Mouse (Mus musculus) midbrain, embryonic 12.5 days (tissue): ENCODE measurements around the gene Snapin. TPM values are rescaled to one million over a fixed set of nuclear protein-coding genes. Genes with fewer than 3 reads are reported as not detected.

Source experiments
- ATAC-seq: fragments of 200-750 bp; cut with Nextera tagmentation; 2 replicates; pipeline ENCODE4 v1.8.0; 2017; ENCODE audit warnings: low read depth, moderate TSS enrichment, moderate library complexity; ENCODE audit not compliant: low FRiP score
- H3K27ac ChIP-seq: fragments of 300-500 bp; sonication (generic); replicated peaks from 2 replicates; pipeline ENCODE4 v1.5.1; 2016; ENCODE audit warnings: mild to moderate bottlenecking
- H3K27me3 ChIP-seq: fragments of 300-500 bp; sonication (generic); 2 replicates; pipeline ENCODE4 v1.6.1; 2016; ENCODE audit warnings: mild to moderate bottlenecking
- H3K36me3 ChIP-seq: fragments of 300-500 bp; sonication (generic); 2 replicates; pipeline ENCODE4 v1.6.1; 2016
- H3K4me1 ChIP-seq: fragments of 300-500 bp; sonication (generic); 2 replicates; pipeline ENCODE4 v1.6.1; 2016
- H3K4me2 ChIP-seq: fragments of 300-500 bp; sonication (generic); replicated peaks from 2 replicates; pipeline ENCODE4 v1.6.1; 2016; ENCODE audit warnings: mild to moderate bottlenecking, moderate library complexity
- H3K4me3 ChIP-seq: fragments of 300-500 bp; sonication (generic); 2 replicates; pipeline ENCODE4 v1.5.1; 2016; ENCODE audit warnings: mild to moderate bottlenecking
- H3K9ac ChIP-seq: fragments of 300-500 bp; sonication (generic); replicated peaks from 2 replicates; pipeline ENCODE4 v1.6.1; 2016; ENCODE audit warnings: mild to moderate bottlenecking, moderate library complexity
- H3K9me3 ChIP-seq: fragments of 300-500 bp; sonication (generic); 2 replicates; pipeline ENCODE4 v1.6.1; 2016; ENCODE audit warnings: mild to moderate bottlenecking
- WGBS: fragments of 180-500 bp; shearing (Covaris S2); methylation state at CpG from one replicate; pipeline ENCODE4 v1.1.7; 2016; 5-methylcytosine and 5-hydroxymethylcytosine counted together
- polyA plus RNA-seq: library from polyadenylated mRNA; unstranded; fragments of >200 nt; fragmentation: Nextera tagmentation; extraction: Ambion mirVana; gene quantifications from 2 replicates; pipeline ENCODE4 v1.2.1, GENCODE M21; 2016

The Snapin gene
- polyA plus RNA-seq, result 78.4 and 79.8 TPM in 2 replicates

- Histone ChIP-seq H3K4me3 (peak within 1 kb of the TSS; percentile 83), H3K9me3 (no peaks in the 10 kb centered on the region), H3K9ac (peak within 1 kb of the TSS; percentile 77), H3K36me3 (peaks cover 44% of the 10 kb centered on the region), H3K27me3 (no peaks in the 10 kb centered on the region), H3K27ac (peak within 1 kb of the TSS; percentile 67), H3K4me1 (peaks cover 4% of the 10 kb centered on the region), H3K4me2 (peak within 1 kb of the TSS; percentile 59)
- WGBS, result under 1% methylated on average over 37 of the region's 37 CpGs
- peak; percentile 98 for ATAC-seq
Observed at GRCm38 (mm10) chr3:90490696-90491256, at the start of gene Snapin. Gene Snapin, minus strand, starts transcription at chr3:90491033.

- Histone ChIP-seq H3K27me3 (peaks cover 5% of the 10 kb centered on the region; the same call in 1 of the 2 replicates), H3K36me3 (no peaks in the 10 kb centered on the region), H3K4me3 (no peak overlapping the region), H3K4me1 (peaks cover 11% of the 10 kb centered on the region), H3K27ac (no peak overlapping the region), H3K9me3 (no peaks in the 10 kb centered on the region), H3K9ac (no peak overlapping the region), H3K4me2 (no peak overlapping the region)
- no peak for ATAC-seq
- WGBS, result 84% methylated on average over 5 of the region's 5 CpGs
Observed at GRCm38 (mm10) chr3:90537905-90538296, 47.1 kb upstream of the Snapin start.

GRCm38 (mm10) chr3:90537141-90537904 lies 46.5 kb upstream of the Snapin start, which contains the start of gene S100a16:
Gene S100a16, plus strand, starts transcription at chr3:90537254.
- Histone ChIP-seq H3K4me1 (peaks cover 11% of the 10 kb centered on the region), H3K27me3 (peaks cover 5% of the 10 kb centered on the region; the same call in 1 of the 2 replicates), H3K36me3 (no peaks in the 10 kb centered on the region), H3K9ac (no peak within 1 kb of the TSS), H3K4me3 (no peak within 1 kb of the TSS), H3K4me2 (no peak within 1 kb of the TSS), H3K9me3 (no peaks in the 10 kb centered on the region), H3K27ac (no peak within 1 kb of the TSS)
- WGBS, result 51% methylated on average over 10 of the region's 10 CpGs
- ATAC-seq, result no peak

DNA sequence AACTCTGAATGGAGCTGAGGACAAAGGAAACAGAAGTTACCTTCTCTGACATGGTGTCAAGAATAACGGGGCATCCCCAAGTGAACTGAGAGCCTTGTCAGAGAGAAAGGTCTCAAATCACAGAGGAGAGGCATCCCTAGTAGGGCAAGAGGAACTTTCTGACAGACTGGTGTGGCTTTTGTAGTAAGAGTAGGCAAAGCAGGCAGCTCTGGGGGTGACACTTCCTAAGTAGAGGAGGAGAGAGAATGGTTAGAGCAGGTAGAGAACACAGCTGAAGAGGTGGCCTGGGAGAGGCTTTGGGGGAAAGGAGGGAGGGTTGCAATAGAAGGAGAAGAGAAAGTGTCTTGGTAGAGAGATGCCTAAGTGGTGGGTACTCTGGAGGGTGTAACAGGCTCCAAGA lies 44.6 kb upstream of the Snapin start:
- Histone ChIP-seq H3K36me3 (no peaks in the 10 kb centered on the region), H3K9me3 (no peaks in the 10 kb centered on the region), H3K27ac (no peak overlapping the region), H3K9ac (no peak overlapping the region), H3K4me1 (0 out of 2 replicates have a peak, but pooled peaks cover under 1% of the 10 kb centered on the region), H3K4me3 (no peak overlapping the region), H3K27me3 (peaks cover 5% of the 10 kb centered on the region; the same call in 1 of the 2 replicates), H3K4me2 (no peak overlapping the region)
- ATAC-seq, result no peak
- WGBS, result 65% methylated on average over 1 of the region's 1 CpGs

DNA sequence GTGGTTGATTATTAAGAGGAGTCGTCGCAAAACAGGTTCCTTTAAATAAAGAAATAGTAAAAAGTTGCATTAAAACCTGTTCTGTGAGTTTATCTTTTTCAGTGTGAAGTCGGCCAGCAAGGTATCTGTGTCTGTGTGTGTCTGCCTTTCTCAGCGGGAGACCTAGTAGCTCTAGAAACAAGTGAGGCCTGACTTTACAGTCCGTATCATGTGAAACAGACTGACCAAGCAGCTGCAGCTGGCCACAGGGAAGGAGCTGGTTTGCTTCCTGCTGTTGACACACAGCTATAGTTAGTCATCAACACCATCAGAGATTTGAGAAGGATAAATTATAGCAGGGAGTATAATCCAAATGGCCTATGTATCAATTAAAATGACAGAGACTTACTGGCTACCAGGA lies 40.9 kb upstream of the Snapin start:
- Histone ChIP-seq H3K4me2 (no peak overlapping the region), H3K9me3 (no peaks in the 10 kb centered on the region), H3K9ac (no peak overlapping the region), H3K27ac (no peak overlapping the region), H3K4me3 (no peak overlapping the region), H3K36me3 (no peaks in the 10 kb centered on the region), H3K27me3 (peaks cover 5% of the 10 kb centered on the region; the same call in 1 of the 2 replicates), H3K4me1 (no peaks in the 10 kb centered on the region)
- ATAC-seq, result no peak
- WGBS, result 76% methylated on average over 5 of the region's 5 CpGs

DNA sequence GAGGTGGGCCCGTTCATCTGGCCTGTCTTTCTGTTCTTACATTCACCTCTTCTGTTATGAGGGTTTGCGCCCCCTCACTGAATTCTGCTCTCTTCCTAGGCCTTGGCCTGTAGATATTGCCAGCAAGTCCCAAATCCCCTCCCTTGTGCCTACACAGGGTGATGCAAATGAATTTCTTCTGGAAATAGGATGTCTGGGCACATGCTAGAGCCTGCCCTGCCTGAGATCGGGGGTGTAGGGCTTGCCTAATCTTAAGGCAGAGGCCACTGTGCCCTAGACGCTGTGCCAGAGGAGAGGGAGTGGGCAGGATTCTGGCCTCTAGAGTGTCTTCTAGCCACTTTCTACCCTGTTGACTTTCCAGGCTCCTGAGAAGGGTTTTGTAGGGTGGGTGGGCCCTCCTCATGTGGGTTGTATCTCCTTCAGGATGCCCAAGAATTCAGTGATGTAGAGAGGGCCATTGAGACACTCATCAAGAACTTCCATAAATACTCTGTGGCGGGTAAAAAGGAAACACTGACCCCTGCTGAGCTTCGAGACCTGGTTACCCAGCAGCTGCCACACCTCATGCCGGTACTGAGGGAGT lies 36.5 kb upstream of the Snapin start:
- 88% methylated on average over 7 of the region's 7 CpGs for WGBS
- H3K9me3 ChIP-seq, result no peaks in the 10 kb centered on the region

DNA sequence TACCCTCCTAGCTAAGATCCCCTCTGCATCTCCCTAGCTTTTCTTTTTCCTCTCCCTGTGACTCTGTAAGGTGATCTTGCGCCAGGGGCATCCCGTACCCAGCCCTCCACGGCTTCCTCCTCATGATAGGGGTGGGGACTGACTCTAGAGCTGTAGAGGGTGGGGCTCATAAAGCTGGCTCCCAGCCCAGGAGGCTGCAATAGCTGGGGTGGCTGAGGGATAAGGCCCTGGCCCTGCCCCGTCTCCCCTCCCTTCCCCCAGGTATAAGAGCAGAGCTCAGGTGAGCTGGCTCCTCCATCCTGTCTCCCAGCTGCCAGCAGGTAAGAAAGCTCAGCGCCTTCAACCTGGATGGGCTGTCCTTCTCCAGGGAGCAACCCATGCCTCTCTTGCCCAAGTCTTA lies 35.7 kb upstream of the Snapin start, which contains the start of gene S100a14:
TSS of gene S100a14 (plus strand) at position 277 of the 400 bp plus-strand sequence.
- no peak within 1 kb of the TSS for H3K4me3 ChIP-seq
- no peak within 1 kb of the TSS for H3K9ac ChIP-seq
- H3K4me2 ChIP-seq, result no peak within 1 kb of the TSS
- H3K36me3 ChIP-seq, result no peaks in the 10 kb centered on the region
- H3K27ac ChIP-seq, result no peak within 1 kb of the TSS
- H3K27me3 ChIP-seq, result peaks cover 4% of the 10 kb centered on the region; the same call in 1 of the 2 replicates
- ATAC-seq, result no peak
- WGBS, result 80% methylated on average over 5 of the region's 5 CpGs
- no peaks in the 10 kb centered on the region for H3K9me3 ChIP-seq
- H3K4me1 ChIP-seq, result no peaks in the 10 kb centered on the region

More for the DNA sequence above, 36.5 kb upstream of the Snapin start:
- Histone ChIP-seq H3K9ac (no peak overlapping the region), H3K4me1 (no peaks in the 10 kb centered on the region), H3K27ac (no peak overlapping the region), H3K36me3 (no peaks in the 10 kb centered on the region), H3K4me2 (no peak overlapping the region), H3K4me3 (no peak overlapping the region), H3K27me3 (peaks cover 4% of the 10 kb centered on the region; the same call in 1 of the 2 replicates)
- ATAC-seq, result no peak

GRCm38 (mm10) chr3:90526076-90526475 lies 35.2 kb upstream of the Snapin start:
- H3K27ac ChIP-seq, result no peak overlapping the region
- H3K36me3 ChIP-seq, result no peaks in the 10 kb centered on the region
- no peak for ATAC-seq
- WGBS, result 82% methylated on average over 2 of the region's 2 CpGs
- no peaks in the 10 kb centered on the region for H3K9me3 ChIP-seq
- H3K4me1 ChIP-seq, result no peaks in the 10 kb centered on the region
- H3K9ac ChIP-seq, result no peak overlapping the region
- no peak overlapping the region for H3K4me2 ChIP-seq
- peaks cover 4% of the 10 kb centered on the region; the same call in 1 of the 2 replicates for H3K27me3 ChIP-seq
- H3K4me3 ChIP-seq, result no peak overlapping the region

DNA sequence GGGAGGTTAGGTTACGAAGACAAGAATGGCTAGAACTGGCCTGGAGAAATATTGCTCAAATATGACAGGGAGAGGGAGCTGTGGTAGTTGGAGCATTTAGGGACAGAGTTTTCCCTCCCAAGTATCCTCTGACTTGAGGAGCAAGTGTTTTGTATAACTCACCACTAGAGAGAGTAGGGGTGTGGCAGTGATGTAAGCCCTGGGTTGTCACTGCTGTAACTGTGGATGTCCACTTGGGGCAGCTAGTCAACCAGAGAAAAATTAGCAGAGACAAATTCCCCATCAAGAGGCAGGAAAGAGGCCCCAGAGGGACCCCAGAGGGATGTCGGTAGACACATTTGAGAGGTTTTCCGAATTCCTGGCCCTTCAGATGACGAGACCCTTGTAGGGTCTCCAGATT lies 34.6 kb upstream of the Snapin start:
- H3K4me1 ChIP-seq, result no peaks in the 10 kb centered on the region
- no peaks in the 10 kb centered on the region for H3K9me3 ChIP-seq
- ATAC-seq, result no peak
- no peak overlapping the region for H3K27ac ChIP-seq
- no peak overlapping the region for H3K4me2 ChIP-seq
- no peak overlapping the region for H3K9ac ChIP-seq
- 68% methylated on average over 4 of the region's 4 CpGs for WGBS
- peaks cover 4% of the 10 kb centered on the region; the same call in 1 of the 2 replicates for H3K27me3 ChIP-seq
- no peak overlapping the region for H3K4me3 ChIP-seq
- H3K36me3 ChIP-seq, result no peaks in the 10 kb centered on the region

DNA sequence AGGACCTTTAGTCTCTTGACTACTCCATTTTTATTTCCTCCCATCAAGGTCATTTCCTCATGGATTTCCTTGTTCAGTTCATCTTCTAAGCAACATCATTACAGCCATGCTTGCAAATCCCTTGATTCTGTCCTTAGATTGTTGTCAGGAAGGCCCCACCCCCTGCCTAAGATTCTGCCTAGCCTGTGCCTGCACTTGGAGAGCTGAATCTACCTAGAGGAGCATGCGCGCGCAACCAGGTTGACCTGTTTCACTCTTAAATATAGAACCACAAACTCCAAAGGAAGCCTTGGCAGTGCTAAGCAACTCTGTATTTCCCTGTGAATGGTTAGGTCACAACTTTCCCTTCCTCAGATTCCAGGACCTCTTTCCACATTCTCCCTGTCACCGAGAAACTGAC lies 26.9 kb upstream of the Snapin start:
- H3K27ac ChIP-seq, result no peak overlapping the region
- ATAC-seq, result no peak
- 85% methylated on average over 4 of the region's 4 CpGs for whole genome bisulfite sequencing

GRCm38 (mm10) chr3:90515789-90516188 lies 25.0 kb upstream of the Snapin start:
- peaks cover 14% of the 10 kb centered on the region for H3K4me1 ChIP-seq
- H3K27me3 ChIP-seq, result peaks cover 44% of the 10 kb centered on the region
- ATAC-seq, result no peak
- H3K27ac ChIP-seq, result no peak overlapping the region
- no peak overlapping the region for H3K4me3 ChIP-seq
- H3K4me2 ChIP-seq, result no peak overlapping the region
- H3K36me3 ChIP-seq, result no peaks in the 10 kb centered on the region
- H3K9me3 ChIP-seq, result no peaks in the 10 kb centered on the region
- no peak overlapping the region for H3K9ac ChIP-seq
- 87% methylated on average over 4 of the region's 4 CpGs for WGBS

More for the DNA sequence above, 26.9 kb upstream of the Snapin start:
- Histone ChIP-seq H3K4me3 (no peak overlapping the region), H3K36me3 (no peaks in the 10 kb centered on the region), H3K9me3 (no peaks in the 10 kb centered on the region), H3K4me1 (peaks cover 14% of the 10 kb centered on the region), H3K27me3 (peaks cover 33% of the 10 kb centered on the region), H3K4me2 (no peak overlapping the region), H3K9ac (no peak overlapping the region)

GRCm38 (mm10) chr3:90515242-90515641 lies 24.4 kb upstream of the Snapin start:
- 0 out of 2 replicates have a peak, but pooled peaks have one; percentile 8 for ATAC-seq
- WGBS, result 53% methylated on average over 1 of the region's 1 CpGs
- Histone ChIP-seq H3K4me2 (peak overlapping the region; percentile 61), H3K4me3 (peak overlapping the region; percentile 37), H3K9me3 (no peaks in the 10 kb centered on the region), H3K9ac (0 out of 2 replicates have a peak overlapping the region, but pooled peaks have one; percentile 50), H3K4me1 (peaks cover 14% of the 10 kb centered on the region), H3K27me3 (peaks cover 44% of the 10 kb centered on the region), H3K27ac (no peak overlapping the region), H3K36me3 (no peaks in the 10 kb centered on the region)
